Mouse (Mus musculus) forebrain, embryonic 14.5 days (tissue): ENCODE data around the gene Lsm7. TPM values are rescaled to one million over a fixed set of nuclear protein-coding genes. Genes with fewer than 3 reads are reported as not detected.
"Not testable (repeated sequence)": the region's sequence is repeated elsewhere in the genome, so short reads cannot be mapped to it uniquely, and the experiment has no call there.

Source experiments
- ATAC-seq: fragments of 200-750 bp; cut with Nextera tagmentation; 2 replicates; pipeline ENCODE4 v1.8.0; 2017; ENCODE audit warnings: mild to moderate bottlenecking, moderate library complexity
- DNase-seq: peaks from one replicate; pipeline ENCODE4 v3.0.0-alpha.2; 2015; ENCODE audit warnings: low spot score
- H3K27ac ChIP-seq: fragments of 300-500 bp; sonication (generic); 2 replicates; pipeline ENCODE4 v1.5.1; 2014; ENCODE audit warnings: low read depth, mild to moderate bottlenecking, control low read depth, low read length, moderate library complexity
- H3K27me3 ChIP-seq: fragments of 300-500 bp; sonication (generic); replicated peaks from 2 replicates; pipeline ENCODE4 v1.6.1; 2014; ENCODE audit warnings: low read length, control low read depth, mixed read lengths; ENCODE audit not compliant: control insufficient read depth, insufficient read depth
- H3K36me3 ChIP-seq: fragments of 300-500 bp; sonication (generic); 2 replicates; pipeline ENCODE4 v1.6.1; 2014; ENCODE audit warnings: low read length, control low read depth; ENCODE audit not compliant: control insufficient read depth, insufficient read depth
- H3K4me1 ChIP-seq: fragments of 300-500 bp; sonication (generic); 2 replicates; pipeline ENCODE4 v1.6.1; 2014; ENCODE audit warnings: antibody characterized with exemption, low read length, control low read depth; ENCODE audit not compliant: control insufficient read depth, insufficient read depth
- H3K4me2 ChIP-seq: fragments of 300-500 bp; sonication (generic); 2 replicates; pipeline ENCODE4 v1.6.1; 2014; ENCODE audit warnings: mild to moderate bottlenecking, control low read depth, low read length
- H3K4me3 ChIP-seq: fragments of 300-500 bp; sonication (generic); 2 replicates; pipeline ENCODE4 v1.5.1; 2014; ENCODE audit warnings: low read depth, low read length, control low read depth
- H3K9ac ChIP-seq: fragments of 300-500 bp; sonication (generic); 2 replicates; pipeline ENCODE4 v1.6.1; 2014; ENCODE audit warnings: mild to moderate bottlenecking, low read length, control low read depth, moderate library complexity
- H3K9me3 ChIP-seq: fragments of 300-500 bp; sonication (generic); replicated peaks from 2 replicates; pipeline ENCODE4 v1.6.1; 2016; ENCODE audit warnings: low read length, control low read depth, mixed read lengths; ENCODE audit not compliant: control insufficient read depth
- WGBS: fragments of 180-500 bp; shearing (Covaris S2); extraction: QIAGEN DNeasy Blood & Tissue Kit; methylation state at CpG from one replicate; pipeline ENCODE4 v1.1.7; 2014; 5-methylcytosine and 5-hydroxymethylcytosine counted together
- polyA plus RNA-seq: library from polyadenylated mRNA; unstranded; fragments of >200 nt; fragmentation: Nextera tagmentation; extraction: Ambion mirVana; gene quantifications from 2 replicates; pipeline ENCODE4 v1.2.1, GENCODE M21; 2014

The Lsm7 gene
- polyA plus RNA-seq, 1 experiment from 2014 or later: 372 TPM

- H3K36me3 ChIP-seq, H3K4me1 ChIP-seq, H3K4me3 ChIP-seq, H3K27ac ChIP-seq, DNase-seq, H3K9me3 ChIP-seq, H3K27me3 ChIP-seq, ATAC-seq, H3K9ac ChIP-seq, H3K4me2 ChIP-seq: not testable (repeated sequence)
- WGBS: 83% methylated on average over 3 of the region's 3 CpGs
These were observed 38.7 kb downstream of the Lsm7 start for GRCm38 (mm10) chr10:80816303-80816702.

GRCm38 (mm10) chr10:80814800-80815199 is 40.2 kb downstream of the Lsm7 start:
- Histone ChIP-seq H3K9ac (no peak overlapping the region), H3K4me3 (no peak overlapping the region), H3K27ac (no peak overlapping the region), H3K36me3 (no peaks in the 10 kb centered on the region), H3K27me3 (peaks cover 7% of the 10 kb centered on the region), H3K9me3 (no peaks in the 10 kb centered on the region), H3K4me2 (no peak overlapping the region), H3K4me1 (peaks cover 3% of the 10 kb centered on the region; the same call in 1 of the 2 replicates)
- WGBS: 67% methylated on average over 7 of the region's 7 CpGs
- DNase-seq: no peak
- ATAC-seq: no peak

GRCm38 (mm10) chr10:80813366-80813765 is 41.6 kb downstream of the Lsm7 start, which contains the start of gene Jsrp1:
Gene Jsrp1 (minus strand): TSS chr10:80813498.
- H3K9me3 ChIP-seq: no peaks in the 10 kb centered on the region
- WGBS: 76% methylated on average over 4 of the region's 4 CpGs
- peaks cover 3% of the 10 kb centered on the region; the same call in 1 of the 2 replicates for H3K4me1 ChIP-seq
- no peak within 1 kb of the TSS for H3K27ac ChIP-seq
- no peak within 1 kb of the TSS for H3K4me2 ChIP-seq
- no peak within 1 kb of the TSS for H3K4me3 ChIP-seq
- H3K27me3 ChIP-seq: peaks cover 12% of the 10 kb centered on the region
- no peak within 1 kb of the TSS; the same call in 1 of the 2 replicates for H3K9ac ChIP-seq
- DNase-seq (no peak), ATAC-seq (no peak)
- no peaks in the 10 kb centered on the region for H3K36me3 ChIP-seq

DNA sequence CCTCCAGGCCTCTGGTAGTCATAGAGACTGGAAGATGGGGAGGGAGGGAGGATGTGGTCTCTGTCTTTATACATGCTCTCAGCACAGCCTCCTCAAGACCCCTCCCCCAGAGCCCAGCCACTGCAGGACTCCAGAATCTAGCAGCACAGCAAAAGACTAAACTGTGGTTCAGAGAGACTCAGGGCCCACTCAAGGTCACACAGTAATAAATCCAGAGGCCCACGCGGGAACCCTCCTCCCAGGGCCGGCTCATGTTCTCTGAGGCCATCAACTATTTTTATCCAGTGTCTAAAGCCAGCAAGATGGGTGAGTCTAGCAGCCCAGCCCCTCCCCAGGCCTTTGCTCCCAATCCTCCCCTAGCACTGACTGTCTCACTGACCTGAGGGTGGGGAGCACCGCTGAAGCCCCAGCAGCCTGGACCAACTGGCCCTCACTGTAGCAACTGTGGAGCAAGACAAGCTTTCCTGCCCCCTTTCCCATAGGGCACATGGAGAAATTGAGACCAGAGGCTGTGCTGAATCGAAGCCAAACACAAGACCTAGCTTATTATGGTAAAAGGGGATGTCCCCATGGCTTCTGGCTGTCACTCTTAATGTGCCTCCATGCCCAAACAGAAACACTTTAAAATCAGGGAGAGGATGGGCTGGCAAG is 42.5 kb downstream of the Lsm7 start:
- 67% methylated on average over 5 of the region's 5 CpGs for WGBS
- H3K9ac ChIP-seq: no peak overlapping the region; the same call in 1 of the 2 replicates
- H3K9me3 ChIP-seq: no peaks in the 10 kb centered on the region
- ATAC-seq (no peak), DNase-seq (no peak)
- H3K4me1 ChIP-seq: peaks cover 6% of the 10 kb centered on the region; the same call in 1 of the 2 replicates
- no peak overlapping the region for H3K4me3 ChIP-seq
- no peaks in the 10 kb centered on the region for H3K36me3 ChIP-seq
- H3K27ac ChIP-seq: no peak overlapping the region
- H3K27me3 ChIP-seq: peaks cover 17% of the 10 kb centered on the region
- no peak overlapping the region for H3K4me2 ChIP-seq

- Histone ChIP-seq H3K9me3 (no peaks in the 10 kb centered on the region), H3K27ac (no peak overlapping the region), H3K4me2 (no peak overlapping the region), H3K9ac (no peak overlapping the region), H3K4me1 (peaks cover 12% of the 10 kb centered on the region), H3K4me3 (no peak overlapping the region), H3K36me3 (peaks cover 4% of the 10 kb centered on the region), H3K27me3 (peaks cover 17% of the 10 kb centered on the region)
- 3% methylated on average over 7 of the region's 20 CpGs for WGBS
- ATAC-seq (no peak), DNase-seq (no peak)
These were observed 44.9 kb downstream of the Lsm7 start for GRCm38 (mm10) chr10:80810084-80810483.

DNA sequence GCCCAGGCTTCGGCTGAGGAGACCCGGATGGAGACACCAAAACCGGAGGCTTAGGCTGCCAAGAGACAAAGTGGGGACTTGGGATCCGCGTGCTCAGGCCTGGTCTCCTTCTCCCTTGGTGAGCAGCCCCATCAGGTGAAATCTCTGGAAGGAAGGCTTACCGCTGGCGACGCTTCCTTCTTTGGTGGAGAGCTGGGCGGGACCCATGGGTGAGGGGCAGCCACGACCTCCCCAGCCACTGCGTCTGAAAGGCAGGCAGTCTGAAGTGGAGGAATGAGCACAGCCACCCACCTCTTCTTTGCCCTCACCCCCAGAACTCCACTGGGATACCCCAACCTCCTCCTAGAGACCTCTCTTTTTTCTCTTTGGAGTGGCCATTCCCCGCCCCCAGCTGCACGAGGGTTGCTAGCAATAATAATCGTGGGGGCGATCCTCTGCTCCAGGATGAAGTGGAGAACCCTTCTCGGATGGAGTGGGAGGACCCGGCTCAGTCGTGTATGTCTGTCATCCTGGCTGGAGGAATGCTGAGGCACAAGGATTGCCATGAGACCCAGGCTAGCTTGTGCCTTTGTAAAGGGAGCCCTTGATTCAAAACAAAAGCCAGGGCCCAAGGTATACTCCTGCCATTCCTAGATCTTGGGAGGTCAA is 45.9 kb downstream of the Lsm7 start:
- 0 out of 2 replicates have a peak overlapping the region, but pooled peaks have one; percentile 6 for H3K4me2 ChIP-seq
- 8% methylated on average over 18 of the region's 18 CpGs for WGBS
- ATAC-seq (no peak), DNase-seq (no peak)
- peaks cover 12% of the 10 kb centered on the region for H3K4me1 ChIP-seq
- H3K4me3 ChIP-seq: no peak overlapping the region
- H3K27ac ChIP-seq: no peak overlapping the region
- peaks cover 14% of the 10 kb centered on the region for H3K36me3 ChIP-seq
- H3K27me3 ChIP-seq: peaks cover 17% of the 10 kb centered on the region
- no peak overlapping the region for H3K9ac ChIP-seq
- H3K9me3 ChIP-seq: no peaks in the 10 kb centered on the region

DNA sequence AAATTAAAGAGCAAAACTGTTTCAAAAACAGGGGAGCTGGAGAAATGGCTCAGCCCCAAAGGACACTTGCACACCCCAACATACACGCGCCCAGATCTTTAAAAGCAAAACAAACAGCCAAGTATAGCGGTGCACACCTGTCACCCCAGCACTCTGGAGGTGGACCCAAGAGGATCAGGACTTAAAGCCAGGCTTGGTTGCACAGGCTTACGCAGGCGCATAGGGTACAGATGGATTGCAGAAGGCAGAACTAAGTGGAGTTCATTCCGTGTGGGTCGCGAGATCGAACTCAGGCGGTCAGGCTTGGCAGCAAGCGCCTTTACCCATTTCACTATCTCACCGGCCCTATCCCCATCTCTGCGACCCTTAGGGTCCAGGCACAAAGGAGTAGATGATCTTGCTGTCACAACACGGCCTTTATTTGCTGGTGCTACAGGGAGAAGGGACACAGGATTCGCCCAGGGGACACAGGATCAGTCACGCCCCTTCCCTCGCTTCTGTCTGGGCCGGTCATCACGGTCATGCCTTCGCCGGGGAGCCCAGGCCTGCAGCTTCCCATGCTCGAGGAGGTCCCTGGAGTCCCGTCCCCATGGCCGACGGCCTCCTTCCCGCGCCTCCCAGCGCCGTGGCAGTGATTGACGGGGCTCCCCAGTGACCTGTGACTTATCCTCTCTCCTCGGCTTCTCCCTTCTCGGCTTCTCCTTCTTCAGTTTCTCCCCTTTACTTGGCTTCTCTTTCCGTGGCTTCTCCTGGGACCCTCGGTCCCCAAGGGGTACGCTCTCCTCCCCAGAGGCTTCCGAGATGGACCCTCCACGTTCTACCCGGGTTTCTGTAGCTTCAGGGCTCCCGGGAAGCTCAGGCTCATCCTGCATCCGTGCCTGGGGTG is 46.7 kb downstream of the Lsm7 start:
- 17% methylated on average over 40 of the region's 40 CpGs for WGBS
- Histone ChIP-seq H3K4me1 (peaks cover 12% of the 10 kb centered on the region), H3K27ac (no peak overlapping the region), H3K4me3 (no peak overlapping the region), H3K9ac (no peak overlapping the region), H3K4me2 (0 out of 2 replicates have a peak overlapping the region, but pooled peaks have one; percentile 6), H3K9me3 (no peaks in the 10 kb centered on the region), H3K27me3 (peaks cover 17% of the 10 kb centered on the region), H3K36me3 (peaks cover 21% of the 10 kb centered on the region)
- ATAC-seq (no peak), DNase-seq (no peak)

- 2% methylated on average over 58 of the region's 58 CpGs for WGBS
- peaks cover 17% of the 10 kb centered on the region for H3K27me3 ChIP-seq
These were observed 47.9 kb downstream of the Lsm7 start for GRCm38 (mm10) chr10:80807057-80807627.

More at GRCm38 (mm10) chr10:80807057-80807627, 47.9 kb downstream of the Lsm7 start:
- Histone ChIP-seq H3K9me3 (no peaks in the 10 kb centered on the region), H3K4me3 (peak overlapping the region; percentile 43), H3K4me1 (peaks cover 12% of the 10 kb centered on the region), H3K27ac (peak overlapping the region; percentile 80), H3K9ac (peak overlapping the region; percentile 74), H3K4me2 (peak overlapping the region; percentile 94), H3K36me3 (peaks cover 33% of the 10 kb centered on the region)
- DNase-seq (peak; percentile 88), ATAC-seq (peak; percentile 86)
